Mouse (Mus musculus): Measurements from ENCODE around the gene Gm17349.

GRCm38 (mm10) chr15:99658437-99658836 lies 46.9 kb downstream of the Gm17349 start:
- no peak for TF ChIP-seq USF1 (IDR thresholded peaks at IDR 0.05; ENCODE audit: low read depth)
- TF ChIP-seq CTCF (IDR thresholded peaks at IDR 0.05; ENCODE audit: control insufficient read depth, insufficient read depth, insufficient read length): no peak
- TF ChIP-seq MYOD1 (IDR thresholded peaks at IDR 0.05; ENCODE audit: control insufficient read depth, insufficient read length, low read depth): no peak
- TF ChIP-seq MAX (IDR thresholded peaks at IDR 0.05): no peak
- TF ChIP-seq MYOG (IDR thresholded peaks at IDR 0.05; ENCODE audit: control insufficient read depth, extremely low read depth, insufficient read length): no peak
